Mouse (Mus musculus): ENCODE data around the gene Rbbp8nl.

- TF ChIP-seq CTCF (IDR thresholded peaks at IDR 0.05; ENCODE audit: extremely low read depth, insufficient read depth, low read length) (no peak), POLR2A (IDR thresholded peaks at IDR 0.05; ENCODE audit: extremely low read depth, insufficient read depth, low read length) (no peak)
These were observed 16.3 kb upstream of the Rbbp8nl start for GRCm38 (mm10) chr2:180306009-180306408.

Data from cortical plate, adult 2 months (tissue).